Mouse (Mus musculus): ENCODE measurements around the gene Tctex1d2.

Tctex1d2 gene

DNA sequence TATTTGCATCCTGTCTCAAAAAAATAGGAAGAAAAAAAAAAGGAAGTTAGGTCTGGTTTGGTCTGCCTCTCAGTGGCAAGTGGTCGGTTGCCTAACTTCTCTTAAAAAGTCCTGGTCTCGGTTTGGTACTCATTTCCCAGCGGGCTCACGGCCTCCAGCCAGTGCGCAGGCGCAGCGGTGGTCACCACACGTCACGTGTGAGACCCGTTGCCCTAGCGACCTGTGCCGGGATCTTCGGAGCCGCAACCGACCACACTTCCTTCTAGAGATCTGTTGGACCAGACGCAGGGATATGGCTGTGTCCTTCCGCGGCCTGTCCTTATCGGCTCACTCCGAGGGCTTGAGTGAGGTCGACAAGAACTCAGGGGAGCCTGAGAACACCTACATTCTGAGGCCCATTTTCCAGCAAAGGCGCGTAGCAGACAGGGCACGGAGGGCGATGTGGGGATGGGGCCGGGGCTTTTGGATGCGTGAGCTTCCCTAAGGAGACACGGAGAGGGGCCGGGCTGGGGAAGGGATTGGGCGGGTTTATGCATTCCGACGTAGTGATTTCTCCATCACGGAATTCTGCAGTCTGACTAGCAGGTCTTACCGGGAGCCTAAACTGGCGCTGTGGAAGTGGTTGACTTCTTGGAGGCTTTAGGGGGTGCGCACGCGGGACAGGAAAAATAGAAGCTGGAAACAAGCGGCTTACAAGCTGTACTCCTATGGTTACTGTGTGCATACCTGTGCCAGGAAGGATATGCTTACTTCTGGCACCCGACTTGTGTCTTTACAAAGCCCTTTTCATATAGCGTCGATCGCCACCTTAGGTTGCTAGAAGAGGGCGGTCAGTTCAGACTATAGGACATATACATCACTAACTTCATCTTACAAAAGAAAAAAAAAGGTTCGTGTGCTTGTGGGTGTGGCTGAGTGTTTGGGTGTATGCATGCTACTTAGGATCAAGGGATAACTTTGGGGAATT, at the start of gene Tctex1d2:
Gene Tctex1d2 (plus strand): TSS at position 186 of the 967 bp plus-strand sequence.
- peak; percentile 91 for DNase-seq

DNA sequence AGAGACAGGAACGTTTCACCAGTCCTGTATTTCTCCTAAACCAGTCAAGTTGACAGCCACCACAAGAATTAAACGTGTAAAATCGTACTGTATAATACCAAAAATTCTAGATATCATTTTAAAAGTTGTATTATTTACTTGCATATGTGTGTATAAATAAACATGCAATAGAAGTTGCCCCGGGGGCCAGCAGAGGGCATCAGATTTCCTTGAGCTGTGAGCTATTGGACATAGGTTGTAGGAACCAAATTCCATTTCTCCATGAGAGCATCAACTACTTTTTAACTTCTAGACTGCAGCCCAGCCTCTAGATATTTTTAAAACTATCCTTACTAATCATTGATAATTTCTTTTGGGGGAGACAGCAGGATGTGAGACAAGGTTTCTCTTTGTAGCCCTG, 48.2 kb upstream of the Tctex1d2 start:
- DNase-seq: peak; percentile 8

DNA sequence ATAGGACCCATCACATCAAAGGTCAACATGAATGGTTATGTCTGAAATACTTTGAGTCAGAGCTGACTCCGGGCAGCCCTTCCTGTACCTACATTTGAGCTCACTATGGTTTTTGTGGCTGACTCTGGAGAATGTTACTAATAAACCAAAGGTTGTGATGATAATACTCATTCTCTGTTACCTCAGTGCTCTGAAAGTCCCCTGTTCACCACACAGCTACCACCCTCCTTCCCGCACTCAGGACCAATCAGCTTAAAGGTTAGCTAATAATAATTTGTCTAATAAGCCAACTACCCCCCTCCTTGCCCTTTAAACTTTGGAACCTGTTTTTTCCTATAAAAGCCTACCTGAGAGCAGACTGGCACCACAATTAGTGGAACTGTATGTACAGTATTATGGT, 39.9 kb upstream of the Tctex1d2 start:
- no peak for DNase-seq

DNA sequence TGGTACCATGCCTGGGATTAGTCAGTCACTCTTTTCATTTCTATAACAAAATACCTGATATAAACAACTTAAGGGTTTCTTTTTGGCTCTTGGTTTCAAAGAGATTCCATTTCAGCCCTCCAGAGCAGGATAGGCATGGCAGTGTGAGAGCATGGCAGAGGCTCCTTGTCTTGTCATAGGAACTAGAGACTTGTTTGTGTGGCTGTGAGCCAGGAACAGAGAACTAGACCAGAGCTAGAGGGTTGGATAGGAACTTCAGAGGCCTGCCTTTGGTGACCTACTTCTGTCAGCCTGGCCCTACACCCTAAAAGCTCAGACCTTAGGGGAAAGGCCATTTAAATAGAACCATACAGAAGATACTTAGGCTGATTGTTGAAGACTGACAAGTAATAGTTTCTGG, 36.6 kb upstream of the Tctex1d2 start:
- DNase-seq: no peak

DNA sequence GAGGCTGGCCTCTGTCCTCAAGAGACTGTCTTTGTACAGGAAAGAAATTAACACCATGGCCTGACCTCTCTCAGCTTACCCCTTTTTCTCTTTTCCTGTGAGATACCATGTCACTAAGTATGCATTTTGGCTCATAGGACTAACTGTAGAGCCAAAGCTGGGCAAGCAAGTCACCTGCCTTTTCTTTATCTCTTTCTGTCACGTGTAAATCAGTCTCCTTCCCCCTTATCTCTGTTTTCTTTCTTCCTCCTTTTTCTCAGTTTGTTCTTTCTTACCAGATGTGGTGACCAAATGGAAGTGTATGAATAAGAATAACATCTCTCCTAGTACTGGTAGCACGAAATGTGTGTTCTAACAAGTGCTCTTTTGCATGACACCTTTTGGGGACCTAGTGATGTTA, 34.6 kb upstream of the Tctex1d2 start:
- no peak for DNase-seq

DNA sequence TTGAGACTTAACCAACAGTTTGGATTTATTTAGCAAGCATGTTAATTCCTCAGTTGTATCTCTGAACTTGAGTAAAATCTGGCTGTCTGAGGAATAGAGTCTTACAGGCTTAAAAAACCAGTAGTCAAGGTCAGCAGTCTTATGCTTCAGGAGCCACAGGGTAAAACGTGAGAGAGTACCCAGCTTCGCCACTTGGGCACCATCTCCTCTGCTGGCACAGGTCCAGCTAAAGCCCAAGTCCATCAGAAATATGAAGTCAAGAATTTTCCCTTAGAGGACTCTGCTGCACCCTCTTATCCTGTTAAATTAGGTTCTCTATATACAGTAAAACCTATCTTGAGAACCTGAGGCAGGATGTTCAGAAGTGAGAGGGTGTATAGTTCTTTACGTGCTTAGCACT, 32.7 kb upstream of the Tctex1d2 start:
- no peak for DNase-seq

DNA sequence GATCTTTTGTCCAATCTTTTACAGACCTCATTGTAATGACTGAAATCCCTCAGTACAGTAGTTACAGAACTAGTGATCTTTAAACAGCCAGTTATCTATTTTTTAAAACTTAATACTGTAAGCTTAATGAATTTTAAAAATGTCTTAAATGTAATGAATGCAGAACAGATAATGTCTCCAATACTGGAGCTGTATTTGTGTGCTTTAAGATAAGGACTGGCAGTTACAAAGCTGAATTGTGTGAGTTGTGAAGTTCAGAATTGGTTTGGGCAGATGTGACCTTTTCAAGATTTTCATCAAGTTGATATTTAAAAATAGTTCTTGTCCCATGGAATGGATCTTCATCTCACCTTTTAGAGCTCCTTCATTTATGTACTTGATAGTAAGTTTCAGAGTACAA, 30.5 kb upstream of the Tctex1d2 start:
- DNase-seq: no peak

DNA sequence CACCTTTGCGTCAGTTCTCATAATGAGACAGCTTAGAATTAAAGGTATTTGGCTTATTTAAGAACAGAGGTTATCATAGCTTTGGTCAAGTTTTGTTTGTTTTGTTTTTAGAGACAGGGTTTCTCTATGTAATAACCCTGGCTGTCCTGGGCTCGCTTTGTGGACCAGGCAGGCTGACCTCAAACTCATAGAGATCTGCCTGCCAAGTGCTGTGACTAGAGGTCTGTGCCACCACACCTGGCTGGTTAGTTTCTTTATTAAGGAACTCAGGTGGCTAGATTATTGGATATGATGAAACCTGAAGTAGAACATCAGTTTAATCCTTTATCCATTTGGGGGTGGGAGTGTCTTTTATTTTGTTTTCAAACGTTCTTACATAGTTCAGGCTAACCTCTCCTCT, 29.7 kb upstream of the Tctex1d2 start:
- DNase-seq: no peak

DNA sequence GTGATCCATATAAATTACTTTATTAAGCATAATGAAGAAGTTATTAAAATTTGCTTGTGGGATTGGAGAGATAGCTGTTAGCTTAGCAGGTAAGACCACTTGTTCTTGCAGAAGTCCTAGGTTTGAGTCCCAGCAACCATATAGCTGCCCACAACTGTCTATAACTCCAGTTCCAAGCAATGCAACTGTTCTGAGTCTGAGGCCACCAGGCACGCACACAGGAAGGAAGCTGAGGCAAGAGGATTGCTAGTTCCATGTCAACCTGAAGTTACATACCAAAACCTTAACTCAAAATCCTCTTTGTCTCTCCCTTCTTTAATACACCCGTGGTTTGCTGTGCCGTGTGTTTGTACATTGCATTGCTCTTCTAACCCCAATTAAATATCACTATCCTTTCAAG, 28.6 kb upstream of the Tctex1d2 start:
- no peak for DNase-seq

DNA sequence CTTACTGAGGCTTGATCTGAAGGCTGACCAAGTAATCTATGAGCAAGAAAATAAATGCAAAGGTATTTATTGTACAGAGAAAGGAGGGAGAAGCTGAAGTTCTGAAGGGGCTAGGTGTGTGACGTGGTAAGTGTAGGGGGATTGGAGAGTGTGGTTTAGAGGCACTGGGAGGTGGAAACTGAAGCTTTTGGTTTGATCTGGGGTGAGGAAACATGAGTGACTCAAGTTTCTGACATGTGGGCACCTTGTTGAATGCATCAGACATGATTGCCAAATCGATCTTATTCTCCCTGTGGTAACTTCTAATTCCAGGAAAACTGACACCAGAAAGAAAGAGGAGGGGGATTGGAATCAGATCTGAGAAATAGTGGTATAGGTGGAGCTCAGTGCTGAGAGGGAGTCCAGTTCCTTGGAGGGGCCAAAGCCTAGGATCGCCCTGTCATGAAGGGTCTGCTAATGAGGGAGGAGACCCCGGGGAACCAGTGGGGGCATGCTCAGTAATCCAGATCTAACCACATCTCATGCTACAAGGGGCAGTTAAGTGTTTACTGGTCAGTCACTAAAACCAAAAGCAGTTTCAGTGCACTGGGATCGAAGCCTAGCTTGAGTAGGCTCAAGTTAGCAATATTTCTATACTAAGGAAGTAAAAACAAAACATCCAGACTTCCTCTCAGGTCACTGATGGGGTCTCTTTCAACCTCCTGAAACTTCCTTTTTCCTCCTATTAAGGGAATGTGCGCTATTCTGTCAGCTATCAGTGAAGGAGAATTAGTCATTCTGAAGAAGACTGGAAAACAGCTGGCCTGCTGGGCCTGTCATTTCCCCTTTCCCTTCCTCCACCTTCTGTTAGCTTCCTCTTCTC, 23.6 kb upstream of the Tctex1d2 start:
- DNase-seq: no peak

DNA sequence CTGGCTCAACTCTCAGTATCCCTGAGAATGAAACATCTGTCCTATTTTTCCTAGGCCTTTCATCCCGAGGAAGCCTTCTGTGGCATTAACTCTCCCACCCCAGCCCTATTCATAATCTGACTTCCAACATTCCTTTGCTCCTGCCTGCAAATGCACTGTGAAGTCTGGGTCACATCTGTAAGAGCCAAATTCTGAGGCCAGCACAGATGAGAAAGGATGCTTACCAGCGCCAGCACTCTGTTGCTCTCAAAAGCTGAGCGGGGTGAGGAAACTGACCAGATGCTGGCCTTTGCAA, 23.0 kb upstream of the Tctex1d2 start:
- no peak for DNase-seq

DNA sequence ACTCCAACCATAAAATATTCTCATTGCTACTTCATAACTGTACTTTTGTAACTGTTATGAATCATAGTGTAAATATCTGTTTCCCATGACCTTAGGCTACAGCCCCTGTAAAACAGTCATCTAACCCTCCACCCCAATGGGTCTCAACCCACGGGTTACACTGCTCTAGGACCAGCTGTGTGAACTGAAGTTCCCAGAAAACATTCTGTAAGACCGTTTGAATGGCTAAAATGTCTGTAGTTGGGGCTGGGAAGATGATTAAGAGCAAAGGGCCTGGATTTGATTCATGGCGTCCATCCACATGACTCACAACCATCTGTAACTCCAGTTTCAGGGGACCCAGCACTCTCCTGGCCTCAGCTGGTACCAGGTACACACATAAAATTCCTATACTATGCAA, 21.3 kb upstream of the Tctex1d2 start:
- no peak for DNase-seq

DNA sequence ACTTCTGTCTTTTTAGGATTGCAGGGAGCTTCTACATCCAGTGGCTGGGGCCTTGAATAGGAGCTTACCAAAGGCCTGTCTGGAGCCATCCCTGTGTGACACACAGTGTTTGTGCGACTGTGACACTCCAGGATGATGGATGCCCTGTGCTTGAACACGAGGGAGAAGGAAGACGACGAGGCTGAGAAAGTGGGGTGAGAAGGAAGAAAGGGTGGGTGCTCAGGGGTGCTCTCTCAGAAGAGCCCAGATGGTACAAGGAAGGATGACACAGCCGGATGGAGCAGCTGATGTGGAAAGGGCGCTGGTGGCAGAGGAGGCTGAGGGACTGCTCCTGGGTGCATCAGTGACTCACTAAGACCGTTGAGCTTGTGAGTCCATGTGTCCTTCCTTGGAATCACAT, 19.2 kb upstream of the Tctex1d2 start, which contains the start of gene Tm4sf19:
Gene Tm4sf19 (plus strand): TSS at position 240 of the 400 bp plus-strand sequence.
- no peak for DNase-seq

DNA sequence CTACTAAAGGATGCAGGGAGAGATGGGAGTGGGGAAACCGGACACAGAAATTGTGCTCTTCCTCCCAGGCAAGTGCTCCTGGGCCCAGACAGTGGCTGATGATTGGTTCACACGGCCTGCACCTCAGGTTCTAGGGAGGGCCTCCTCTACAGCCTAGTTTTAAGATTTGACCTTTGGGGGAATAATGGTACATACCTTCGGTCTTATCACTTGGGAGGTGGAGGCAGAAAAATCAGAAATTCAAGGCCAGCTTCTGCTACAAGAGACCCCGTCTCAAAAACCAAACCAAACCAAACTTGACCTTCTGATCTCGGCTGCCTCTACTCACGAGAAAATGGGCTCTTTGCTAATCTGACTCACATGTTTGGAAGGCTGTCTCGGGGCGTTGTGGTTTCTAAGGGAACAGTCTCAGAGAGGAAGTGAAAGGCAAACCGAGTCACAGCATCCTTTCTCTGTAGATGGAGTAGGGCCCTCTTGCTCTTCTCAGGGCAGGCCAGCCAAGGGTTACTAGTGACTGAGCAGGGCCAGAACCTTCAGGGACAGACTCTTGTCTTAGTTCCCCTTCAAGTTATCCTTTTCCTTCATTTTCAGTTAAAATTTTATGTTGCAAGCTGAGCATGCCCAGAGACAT, 18.1 kb upstream of the Tctex1d2 start:
- no peak for DNase-seq

DNA sequence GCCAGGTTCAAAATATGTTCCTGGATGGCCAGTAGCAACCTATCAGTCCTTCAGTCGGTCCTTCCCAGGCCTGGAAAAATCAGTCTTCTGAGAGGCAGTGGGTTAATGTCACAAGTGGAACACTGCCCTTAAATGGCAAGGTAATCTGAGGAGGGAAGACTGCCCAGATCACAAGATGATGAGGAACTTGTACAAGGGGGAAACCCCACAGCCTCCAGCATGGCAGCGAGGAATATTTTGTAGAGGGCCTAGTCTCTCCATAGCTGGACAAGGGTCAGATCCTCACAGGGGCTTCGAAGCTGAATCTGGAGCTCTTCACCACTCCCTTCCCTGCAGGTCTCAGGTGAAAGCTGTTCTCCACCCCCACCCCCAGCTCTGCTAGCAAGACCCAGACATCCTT, 16.7 kb upstream of the Tctex1d2 start:
- DNase-seq: no peak

DNA sequence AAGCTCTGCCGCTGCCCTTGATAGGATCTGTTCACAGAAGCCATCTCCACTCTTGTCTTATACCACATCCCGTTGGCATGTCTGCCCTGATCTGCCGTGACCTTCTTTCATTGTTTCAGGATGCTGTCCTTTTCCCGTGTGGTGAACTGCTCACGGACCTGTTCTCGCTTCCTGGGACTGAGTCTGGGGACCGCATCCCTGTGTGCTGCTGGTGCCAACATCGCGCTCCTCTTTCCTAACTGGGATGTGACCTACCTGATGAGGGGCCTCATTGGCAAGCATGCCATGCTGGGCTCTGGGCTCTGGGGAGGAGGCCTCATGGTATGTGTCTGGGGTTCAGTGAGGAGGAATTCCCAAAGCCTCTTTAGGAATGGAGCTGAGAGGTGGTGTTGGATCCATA, 13.8 kb upstream of the Tctex1d2 start:
- DNase-seq: no peak

DNA sequence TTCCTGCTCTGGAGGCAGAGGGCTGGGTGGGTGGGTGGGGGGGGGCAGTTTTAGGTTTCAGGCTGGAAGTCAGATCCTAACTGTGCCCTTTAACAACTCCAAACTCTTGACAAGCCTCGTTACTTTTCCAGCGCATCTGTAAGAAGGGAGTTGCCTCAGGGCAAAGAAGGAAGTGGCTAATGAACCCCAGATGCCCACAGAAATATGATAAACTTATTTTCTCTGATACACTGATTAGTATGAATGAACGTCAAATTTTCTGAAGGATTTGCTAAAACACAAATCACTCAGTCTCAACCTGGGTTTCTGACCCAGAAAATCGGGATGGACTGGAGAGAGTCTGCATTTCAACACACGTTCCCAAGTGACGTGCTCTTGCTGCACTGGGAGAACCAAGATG, 12.8 kb upstream of the Tctex1d2 start:
- no peak for DNase-seq

DNA sequence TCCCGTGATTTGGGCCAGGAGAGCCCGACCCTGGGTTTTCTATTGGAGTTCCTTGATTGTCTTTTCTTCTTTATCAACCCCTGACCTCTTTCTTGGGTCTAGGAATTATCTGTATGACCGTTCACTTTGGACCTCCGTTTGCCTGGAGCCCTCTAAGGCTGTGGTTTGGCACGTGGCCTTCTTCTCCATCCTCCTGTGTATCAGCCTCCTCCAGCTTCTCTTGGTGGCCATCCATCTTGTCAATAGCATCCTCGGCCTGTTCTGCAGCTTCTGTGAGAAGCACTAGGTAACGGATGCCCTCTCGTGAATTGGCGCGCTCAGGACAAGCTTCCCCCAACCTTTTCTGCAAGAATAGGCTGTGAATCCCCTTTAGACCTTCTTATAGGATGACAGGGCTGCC, 11.8 kb upstream of the Tctex1d2 start:
- DNase-seq: no peak

DNA sequence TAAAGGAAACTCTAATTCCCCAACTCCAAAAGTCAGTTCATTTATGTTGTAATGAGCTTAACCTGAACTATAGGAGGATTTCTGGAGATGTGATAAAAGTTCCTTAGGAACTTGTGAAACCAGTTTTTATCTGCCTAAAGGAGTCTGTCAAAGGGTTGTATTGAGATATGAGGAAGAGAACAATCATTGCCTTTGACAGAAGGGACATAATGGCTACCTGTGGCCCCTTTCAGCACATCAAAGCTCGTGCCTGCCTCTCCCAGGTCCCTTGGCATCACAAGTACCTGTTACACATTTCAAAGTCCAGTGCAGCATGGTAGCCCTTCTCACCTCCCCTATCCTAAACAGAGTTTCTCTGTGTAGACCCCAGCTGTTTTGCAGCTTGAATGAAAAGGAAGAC, 2.0 kb upstream of the Tctex1d2 start:
- no peak for DNase-seq

DNA sequence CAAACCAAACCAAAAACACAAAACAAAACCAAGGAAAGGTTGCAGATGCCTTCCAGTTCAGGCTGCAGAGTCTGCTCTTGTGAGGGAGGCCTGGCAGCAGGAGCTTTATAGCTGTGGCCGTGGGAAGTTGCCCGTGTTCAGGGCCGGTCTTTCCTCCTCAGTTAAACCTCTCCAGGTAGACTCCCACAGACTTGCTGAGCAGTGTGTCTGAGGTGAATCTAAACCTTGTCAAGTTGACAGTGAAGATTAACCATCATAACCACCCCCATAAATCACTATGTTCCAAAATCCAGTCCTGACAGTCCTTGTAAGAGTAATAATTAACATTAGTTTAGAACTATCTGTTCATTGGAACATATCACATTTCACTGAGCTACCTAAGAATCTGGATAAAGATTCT, 8.0 kb downstream of the Tctex1d2 start:
- DNase-seq: no peak

DNA sequence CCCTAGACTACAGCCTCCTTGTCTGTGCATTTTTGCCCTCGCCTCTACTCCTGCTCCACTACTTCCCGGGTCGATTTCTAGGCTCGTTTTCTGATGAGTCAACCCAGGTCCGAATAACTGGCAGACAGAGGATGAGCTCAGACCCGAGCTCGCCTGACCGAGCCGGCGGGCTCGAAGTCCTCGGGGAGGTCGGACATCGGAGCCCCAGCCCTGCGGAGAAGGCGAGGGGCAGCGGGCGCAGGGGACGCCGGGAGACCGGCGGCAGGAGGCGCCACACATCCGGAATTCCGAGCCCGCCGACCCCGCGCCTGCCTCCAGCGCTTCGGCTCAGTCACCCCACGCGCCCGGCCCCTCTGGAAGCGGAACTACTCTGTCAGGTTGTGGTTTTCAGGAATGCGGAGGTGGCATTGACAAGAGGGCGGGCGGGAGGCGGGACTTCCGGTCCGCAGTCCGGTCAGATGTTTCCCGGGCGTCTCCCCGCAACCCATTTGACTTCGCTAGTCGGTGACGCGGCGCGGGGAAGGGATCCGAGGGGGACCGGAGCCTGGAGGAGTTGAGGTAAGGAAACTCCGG, 11.1 kb downstream of the Tctex1d2 start, which contains the start of gene Pcyt1a:
Gene Pcyt1a (plus strand): TSS at position 448 of the 573 bp plus-strand sequence.
- peak; percentile 85 for DNase-seq

DNA sequence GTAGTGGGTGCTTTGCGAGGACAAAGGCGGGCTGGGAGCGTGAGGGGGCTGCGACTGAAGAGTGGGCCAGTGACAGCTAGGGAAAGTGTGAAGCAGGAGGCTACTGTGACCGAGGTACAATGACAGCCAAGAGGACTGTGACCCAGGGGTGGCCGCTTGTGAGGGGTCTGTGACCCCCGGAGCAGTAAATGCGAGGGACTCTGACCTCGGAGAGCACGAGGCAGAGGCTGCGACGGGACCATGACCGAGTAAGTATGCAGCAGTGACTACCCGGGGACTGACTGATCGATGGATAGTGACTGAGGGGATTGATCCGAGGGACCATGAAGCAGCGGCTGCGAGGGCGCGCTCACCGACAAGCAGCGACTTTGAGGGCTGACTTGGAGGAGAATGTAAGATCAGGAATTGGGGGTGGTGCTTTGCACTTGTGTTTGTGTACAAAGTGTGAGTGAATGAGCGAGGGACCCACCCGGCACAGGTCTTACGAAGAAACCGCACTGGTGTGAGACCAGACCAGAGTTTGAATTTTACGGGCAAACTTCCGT, 11.6 kb downstream of the Tctex1d2 start:
- DNase-seq: no peak

DNA sequence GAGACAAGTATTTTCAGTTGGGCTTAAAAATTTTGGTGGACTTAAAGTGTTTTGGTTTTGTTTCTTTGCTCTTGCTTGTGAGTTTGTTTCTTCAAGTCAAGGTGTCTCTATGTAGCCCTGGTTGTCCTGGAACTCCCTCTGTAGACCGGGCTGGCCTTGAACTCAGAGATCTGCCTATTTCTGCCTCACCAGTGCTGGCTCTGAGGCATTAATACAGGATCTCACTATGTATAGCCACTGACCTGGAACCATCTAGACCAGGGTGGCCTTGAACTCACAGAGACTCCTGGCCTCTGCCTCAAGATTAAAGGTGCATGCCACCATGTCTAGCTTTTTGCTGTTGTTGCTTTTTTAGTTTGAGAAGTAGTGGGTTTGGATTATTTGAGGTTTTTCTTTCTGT, 12.4 kb downstream of the Tctex1d2 start:
- DNase-seq: no peak

Data from cerebellum, adult 11 months (tissue).